Mouse (Mus musculus) kidney, postnatal 4 days (tissue): ENCODE data around the gene A930018P22Rik.

Experiments
- DNase-seq, 2 experiments: peaks; one replicate each; pipeline ENCODE4 v3.0.0; 2021; ENCODE audit warnings: mixed read lengths in 2 of 2

The A930018P22Rik gene

DNA sequence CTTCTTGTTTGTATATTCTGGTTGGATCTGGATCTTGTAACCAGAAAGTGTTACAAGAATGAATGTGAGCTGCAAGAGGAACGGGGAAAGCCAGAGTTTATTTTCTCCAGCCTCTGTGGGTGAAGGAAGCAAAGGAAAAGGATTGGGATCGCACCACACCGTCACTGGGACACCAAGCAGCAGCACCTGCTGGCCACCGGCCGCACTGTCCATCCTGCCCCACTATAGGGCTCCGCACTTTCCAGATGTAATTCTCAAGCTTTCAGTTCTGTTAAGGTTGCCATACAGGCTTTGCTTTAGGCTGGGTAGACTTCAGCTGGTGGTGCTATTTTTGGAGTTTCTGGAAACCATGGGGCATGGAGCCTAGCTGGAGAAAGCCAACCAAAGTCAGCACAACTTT is 2.3 kb upstream of the A930018P22Rik start:
- no peak for DNase-seq

DNA sequence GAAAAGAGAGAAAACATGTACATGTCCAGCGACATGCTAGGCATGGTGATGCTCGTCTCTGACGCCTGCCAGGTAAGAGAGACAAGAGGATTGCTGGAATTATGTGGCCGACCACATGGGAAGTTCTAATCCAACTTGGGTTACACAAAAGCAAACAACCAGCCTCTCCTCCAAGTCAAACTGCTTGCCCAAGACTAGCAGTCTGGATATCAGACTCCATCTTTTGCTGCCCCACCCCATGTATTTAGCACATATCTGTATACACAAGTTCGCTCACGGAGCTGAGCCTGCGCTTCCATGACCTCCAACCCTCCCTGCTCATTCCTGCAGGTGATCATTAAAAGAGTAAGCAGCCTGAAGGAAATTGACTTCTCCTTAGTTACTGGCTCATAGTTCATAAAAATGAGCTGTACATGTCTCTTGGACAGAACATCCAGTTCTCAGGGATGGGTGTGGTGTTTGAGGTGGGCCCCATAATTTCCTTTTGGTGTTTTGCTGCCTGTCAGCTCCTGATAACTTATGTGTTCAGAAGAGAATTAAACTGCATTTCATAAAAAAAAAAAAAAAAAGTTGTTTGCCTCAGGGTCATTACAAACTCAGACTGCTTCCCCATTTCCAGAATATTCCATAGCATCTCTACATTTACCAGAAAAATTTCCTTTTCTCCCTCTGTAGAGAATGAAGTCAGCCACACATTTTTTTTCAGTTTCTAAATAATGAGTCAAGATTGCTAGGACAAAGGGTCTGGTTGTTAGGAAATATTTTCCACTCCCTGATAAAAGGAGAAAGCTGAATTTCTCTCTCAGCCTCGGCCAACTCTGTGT is 676 bp upstream of the A930018P22Rik start:
- no peak for DNase-seq

DNA sequence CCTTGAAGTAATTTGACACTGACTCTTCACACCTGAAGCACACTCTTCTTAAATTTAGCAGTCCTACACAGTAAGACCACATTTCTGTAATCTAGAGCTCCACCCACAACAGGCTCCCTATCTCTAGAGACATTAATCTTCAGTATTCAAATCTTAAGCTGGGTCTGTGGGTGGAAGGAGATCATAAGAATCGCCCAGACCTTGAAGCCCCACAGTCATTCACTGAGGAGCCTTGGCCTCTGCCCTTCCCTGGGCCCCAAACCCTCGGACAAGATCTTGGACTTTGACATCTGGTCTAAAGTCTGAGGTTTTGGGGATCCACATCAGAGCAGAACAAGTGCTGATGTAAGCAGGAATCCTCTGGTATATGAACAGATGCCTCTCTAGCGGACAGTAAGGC is 971 bp downstream of the A930018P22Rik start:
- DNase-seq: no peak

GRCm38 (mm10) chr2:104124071-104124470 is 1.5 kb downstream of the A930018P22Rik start:
- DNase-seq: no peak

DNA sequence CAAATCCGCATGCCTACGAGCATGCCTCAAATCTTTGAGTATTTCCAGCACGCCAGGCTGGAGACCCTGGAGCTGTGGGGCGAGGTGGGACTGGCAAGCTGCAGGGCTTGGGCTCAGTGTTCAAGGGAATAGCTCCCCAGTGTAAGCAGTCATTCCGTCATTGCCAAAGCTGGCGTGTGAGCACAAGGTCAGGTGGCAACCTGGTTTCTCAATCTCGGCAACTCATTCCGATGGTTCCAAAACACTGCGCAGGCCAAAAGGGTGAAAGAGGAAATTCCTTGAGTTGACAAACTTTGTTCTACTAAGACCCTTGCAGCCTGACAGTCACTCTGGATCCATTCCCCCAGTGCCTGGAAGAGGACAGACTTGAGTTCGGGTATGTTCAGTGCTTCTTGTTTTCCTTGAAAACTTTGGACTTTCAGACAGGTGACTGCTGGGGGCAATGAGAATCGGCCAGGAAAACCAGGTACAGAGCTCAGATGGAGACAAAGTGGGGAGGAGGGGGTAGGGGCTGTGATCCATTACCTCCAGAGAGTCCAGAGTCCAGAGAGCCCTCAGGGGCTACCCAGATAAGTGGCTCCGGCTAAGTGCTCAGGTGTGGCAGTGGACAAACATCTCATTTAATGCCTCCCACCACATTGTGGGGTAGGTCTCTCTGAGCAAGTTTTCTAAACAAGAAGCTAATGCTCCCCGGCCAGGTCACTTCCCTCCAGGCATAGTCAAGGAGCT is 6.4 kb downstream of the A930018P22Rik start:
- peak in 1 of 2 experiments; percentile 6 for DNase-seq

- no peak for DNase-seq
These were observed 7.6 kb downstream of the A930018P22Rik start for GRCm38 (mm10) chr2:104130165-104130564.

DNA sequence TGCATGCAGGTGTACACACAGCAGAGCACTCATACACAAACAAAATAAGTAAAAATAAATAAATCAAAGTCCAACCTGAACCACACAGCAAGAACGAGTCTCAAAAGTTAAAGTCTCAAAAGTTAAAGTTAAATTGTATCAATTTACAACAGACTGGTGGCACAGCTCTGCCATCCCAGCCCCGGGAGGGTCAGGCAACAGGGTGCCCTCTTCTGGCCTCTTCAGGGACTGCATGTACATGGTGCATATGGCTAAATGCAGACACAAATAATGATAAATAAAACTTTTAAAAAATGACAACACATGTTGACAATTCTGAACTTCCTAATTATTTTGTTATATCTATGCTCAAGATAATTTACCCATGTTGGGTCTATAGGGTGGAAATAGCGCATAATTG is 8.4 kb downstream of the A930018P22Rik start:
- peak; percentile 72 to 75 for DNase-seq

DNA sequence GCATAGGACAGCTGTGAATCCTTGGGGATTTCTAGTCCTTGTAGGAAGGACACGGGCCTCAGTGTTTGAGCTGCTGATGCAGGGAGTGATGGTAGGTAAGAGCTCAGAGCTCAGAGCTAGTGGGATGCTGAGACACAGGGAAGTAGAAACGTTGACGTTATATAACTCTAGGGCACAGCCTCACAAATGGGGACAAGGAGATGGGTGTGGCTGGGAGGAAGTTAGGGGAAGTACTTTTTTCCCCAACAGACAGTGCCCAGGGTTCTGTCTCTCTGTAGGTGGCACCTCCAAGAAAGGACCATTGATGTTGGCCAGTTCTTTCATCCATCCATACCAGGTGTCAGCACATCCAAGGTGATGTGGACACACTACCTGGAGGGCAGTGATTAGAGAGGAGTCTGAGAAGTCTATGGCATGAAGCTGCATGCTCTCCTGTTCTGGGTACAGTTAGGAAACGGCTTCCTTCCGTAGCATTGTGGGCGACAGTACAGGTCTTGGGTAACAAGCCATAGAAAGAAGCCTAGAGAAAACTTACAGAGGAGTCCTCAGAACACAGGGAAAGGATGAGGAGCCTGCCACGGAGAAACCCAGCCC is 9.8 kb downstream of the A930018P22Rik start:
- DNase-seq: no peak

GRCm38 (mm10) chr2:104133042-104133810 is 10.7 kb downstream of the A930018P22Rik start:
- peak; percentile 22 to 28 for DNase-seq

DNA sequence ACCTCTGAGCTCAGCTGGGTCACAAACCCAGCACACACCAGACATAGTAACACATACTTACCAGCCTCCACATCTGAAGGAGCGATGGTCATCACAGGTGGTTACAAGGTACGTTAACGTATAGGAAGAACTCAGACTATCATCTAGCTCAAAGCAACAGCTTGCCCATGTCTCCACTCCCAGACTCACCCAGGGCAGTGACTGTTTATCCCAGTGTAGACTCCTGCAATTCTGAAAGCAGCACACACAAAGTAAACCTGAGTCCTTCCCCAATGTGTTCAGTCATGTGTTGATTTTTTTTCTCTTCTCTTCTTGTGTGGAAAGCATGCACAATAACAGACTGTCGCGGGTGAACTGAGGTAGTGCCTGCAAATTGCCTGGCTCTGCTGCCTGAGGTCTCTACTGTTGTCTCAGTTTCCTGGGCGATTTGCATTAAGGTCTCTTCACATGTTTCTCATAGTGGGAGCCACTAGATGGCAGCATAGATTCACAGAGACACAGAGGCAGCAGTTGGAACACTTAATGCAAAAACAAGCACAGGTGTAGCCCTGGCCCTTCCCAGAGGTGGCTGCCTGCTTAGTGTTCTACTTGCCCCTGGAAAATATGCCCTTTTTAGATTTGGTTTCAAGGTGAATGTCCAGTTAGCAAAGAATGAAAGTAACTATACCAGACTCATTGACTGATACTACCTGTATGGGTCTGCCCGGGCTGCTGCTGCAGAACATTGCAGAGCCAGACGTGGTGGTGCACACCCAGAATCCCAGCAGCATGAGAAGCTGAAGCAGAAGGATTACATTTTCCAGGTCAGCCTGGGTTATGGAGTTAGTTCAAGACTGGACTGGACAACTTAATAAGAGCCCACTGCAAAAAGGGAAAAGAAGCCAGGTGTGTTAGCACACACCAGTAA is 11.8 kb downstream of the A930018P22Rik start:
- DNase-seq: peak; percentile 59 to 76

GRCm38 (mm10) chr2:104135920-104136319 is 13.4 kb downstream of the A930018P22Rik start:
- no peak for DNase-seq

DNA sequence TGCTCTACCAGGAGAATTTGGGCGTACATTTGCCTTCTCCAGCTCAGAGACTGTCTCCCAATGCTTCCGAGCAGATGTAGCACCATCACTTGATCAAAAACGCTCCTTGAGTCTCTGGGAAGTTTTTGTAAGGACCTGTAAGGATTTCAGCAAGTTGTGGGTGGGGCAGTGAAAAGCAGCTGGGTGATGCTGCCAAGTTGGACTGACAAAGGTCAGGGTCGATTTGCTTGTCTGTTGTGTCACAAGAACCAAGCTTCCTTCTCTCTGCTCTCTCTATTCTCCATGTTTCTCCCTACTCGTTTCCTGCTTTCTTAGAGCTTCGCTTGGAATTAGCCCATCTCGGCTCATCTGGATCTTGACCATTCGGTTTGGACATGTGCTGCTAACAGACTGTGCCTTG is 19.6 kb downstream of the A930018P22Rik start:
- no peak for DNase-seq

- DNase-seq: no peak
These were observed 21.4 kb downstream of the A930018P22Rik start for GRCm38 (mm10) chr2:104144004-104144403.

- peak; percentile 34 to 65 for DNase-seq
These were observed 23.4 kb downstream of the A930018P22Rik start for GRCm38 (mm10) chr2:104145983-104146382.

GRCm38 (mm10) chr2:104147910-104148561 is 25.5 kb downstream of the A930018P22Rik start:
- no peak for DNase-seq

GRCm38 (mm10) chr2:104150608-104151397 is 28.2 kb downstream of the A930018P22Rik start:
- no peak for DNase-seq

DNA sequence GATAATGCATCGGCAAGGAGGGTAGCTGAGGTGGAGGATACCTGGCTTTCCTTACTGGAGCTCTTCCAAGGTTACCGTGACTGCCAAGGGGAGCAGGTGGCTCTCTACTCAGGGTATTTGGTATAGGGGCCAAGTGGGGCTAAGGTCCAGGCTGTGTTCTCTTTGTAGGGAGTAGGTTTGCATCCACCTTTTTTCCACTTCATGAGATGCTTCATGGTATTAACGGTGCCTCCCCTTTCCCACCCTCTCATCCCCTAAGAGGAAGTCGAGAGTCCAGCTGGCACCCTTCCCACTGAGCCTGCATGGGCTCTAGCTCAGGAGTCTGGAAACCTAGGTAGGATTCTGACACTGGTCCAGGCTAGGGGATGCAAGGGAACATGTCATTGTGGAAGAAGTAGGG is 30.8 kb downstream of the A930018P22Rik start:
- no peak for DNase-seq

DNA sequence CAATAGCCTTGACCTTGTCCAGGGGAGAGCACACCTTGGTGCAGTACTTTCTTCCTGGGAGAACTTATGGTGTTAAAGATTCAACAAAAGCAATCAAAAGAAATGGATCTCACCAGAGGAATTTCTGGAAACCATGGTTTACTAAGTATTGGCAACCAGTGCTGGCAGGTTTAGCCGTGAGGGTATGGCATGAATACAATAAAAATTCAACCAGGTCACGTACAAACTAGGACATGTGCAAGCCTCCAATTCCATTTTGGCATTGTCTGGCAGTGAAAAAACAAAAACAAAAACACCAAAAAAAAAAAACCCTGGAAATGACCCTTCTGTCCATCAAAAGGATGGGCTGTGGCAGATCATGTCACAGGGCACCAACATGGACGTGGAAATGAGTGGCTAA is 31.3 kb downstream of the A930018P22Rik start:
- DNase-seq: no peak

DNA sequence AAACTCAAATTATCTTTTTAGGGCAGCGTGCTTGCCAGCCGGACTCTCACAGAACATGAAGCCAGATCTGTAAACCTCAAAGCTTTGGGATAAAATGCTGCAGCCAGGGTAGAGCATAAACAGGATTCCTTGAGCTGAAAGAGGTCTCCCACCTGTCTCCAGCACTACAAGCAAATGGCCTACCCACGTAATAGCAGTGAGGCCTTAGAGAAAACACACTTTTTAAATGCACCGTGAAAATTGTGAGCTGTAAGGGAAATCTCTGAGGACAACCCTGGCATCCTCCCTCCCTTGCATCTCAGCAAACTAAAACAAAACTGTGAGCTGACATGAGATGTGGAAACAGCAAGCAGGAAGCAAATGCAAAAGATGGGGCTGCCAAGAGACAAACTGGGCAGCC is 35.3 kb downstream of the A930018P22Rik start:
- DNase-seq: no peak

GRCm38 (mm10) chr2:104163418-104163817 is 40.8 kb downstream of the A930018P22Rik start:
- peak in 1 of 2 experiments; percentile 26 for DNase-seq
